Mouse (Mus musculus) megakaryocyte, embryonic 14.5 days (primary cell): ENCODE results near the gene Cox4i1.

Experiments
- FLI1 ChIP-seq: IDR thresholded peaks from 2 replicates; pipeline ENCODE4 v1.6.1; 2012; ENCODE audit warnings: low read length, inconsistent platforms, mixed read lengths
- GATA1 ChIP-seq: IDR thresholded peaks from 3 replicates; pipeline ENCODE4 v1.6.1; 2012; ENCODE audit warnings: mixed read lengths, low read length, inconsistent platforms, borderline replicate concordance

DNA sequence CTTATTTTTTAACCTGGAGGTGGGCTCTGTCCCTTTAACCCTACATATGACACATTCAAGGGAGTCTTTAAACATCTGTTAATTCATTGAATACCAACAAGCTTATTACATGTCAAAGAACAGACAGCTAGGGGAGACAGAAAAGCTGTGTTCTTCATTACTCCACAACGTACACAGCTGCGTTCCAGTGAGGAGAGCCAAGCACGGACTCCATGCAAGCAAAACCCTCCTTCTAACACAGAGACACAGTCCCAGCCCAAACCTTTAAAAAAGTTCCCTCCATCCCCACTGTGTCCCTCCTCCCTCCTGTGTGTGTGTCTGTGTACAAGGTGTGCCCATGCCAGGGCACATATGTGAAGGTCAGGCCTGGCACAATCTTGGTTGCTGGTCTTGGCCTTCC lies 38.2 kb downstream of the Cox4i1 start:
- no peak for TF ChIP-seq GATA1
- no peak for TF ChIP-seq FLI1
